Mouse (Mus musculus) forebrain, embryonic 16.5 days (tissue): ENCODE results near the gene Grn. TPM values are rescaled to one million over a fixed set of nuclear protein-coding genes. Genes with fewer than 3 reads are reported as not detected.
"Not testable (repeated sequence)": the region's sequence is repeated elsewhere in the genome, so short reads cannot be mapped to it uniquely, and the experiment has no call there.

Experiments
- ATAC-seq: fragments of 200-750 bp; cut with Nextera tagmentation; 2 replicates; pipeline ENCODE4 v1.8.0; 2017; ENCODE audit warnings: mild to moderate bottlenecking, moderate library complexity
- H3K27ac ChIP-seq: fragments of 300-500 bp; sonication (generic); 2 replicates; pipeline ENCODE4 v1.5.1; 2014; ENCODE audit warnings: low read length, control low read depth
- H3K27me3 ChIP-seq: fragments of 300-500 bp; sonication (generic); replicated peaks from 2 replicates; pipeline ENCODE4 v1.6.1; 2014; ENCODE audit warnings: low read length; ENCODE audit not compliant: control insufficient read depth, insufficient read depth
- H3K36me3 ChIP-seq: fragments of 300-500 bp; sonication (generic); 2 replicates; pipeline ENCODE4 v1.6.1; 2014; ENCODE audit not compliant: control insufficient read depth, insufficient read depth
- H3K4me1 ChIP-seq: fragments of 300-500 bp; sonication (generic); replicated peaks from 2 replicates; pipeline ENCODE4 v1.6.1; 2014; ENCODE audit warnings: low read length; ENCODE audit not compliant: control insufficient read depth, insufficient read depth
- H3K4me2 ChIP-seq: fragments of 300-500 bp; sonication (generic); 2 replicates; pipeline ENCODE4 v1.6.1; 2014; ENCODE audit warnings: mild to moderate bottlenecking, low read length, control low read depth
- H3K4me3 ChIP-seq: fragments of 300-500 bp; sonication (generic); replicated peaks from 2 replicates; pipeline ENCODE4 v1.5.1; 2014; ENCODE audit warnings: mild to moderate bottlenecking, low read length, control low read depth
- H3K9ac ChIP-seq: fragments of 300-500 bp; sonication (generic); replicated peaks from 2 replicates; pipeline ENCODE4 v1.6.1; 2014; ENCODE audit warnings: low read depth, low read length, control low read depth
- H3K9me3 ChIP-seq: fragments of 300-500 bp; sonication (generic); 2 replicates; pipeline ENCODE4 v1.6.1; 2016; ENCODE audit warnings: low read length; ENCODE audit not compliant: control insufficient read depth
- WGBS: fragments of 180-500 bp; shearing (Covaris S2); extraction: QIAGEN DNeasy Blood & Tissue Kit; methylation state at CpG from one replicate; pipeline ENCODE4 v1.1.7; 2014; 5-methylcytosine and 5-hydroxymethylcytosine counted together
- polyA plus RNA-seq: library from polyadenylated mRNA; unstranded; fragments of >200 nt; fragmentation: Nextera tagmentation; extraction: Ambion mirVana; gene quantifications from 2 replicates; pipeline ENCODE4 v1.2.1, GENCODE M21; 2015

The Grn gene
- polyA plus RNA-seq, 1 experiment from 2014 or later: 68.0 TPM

DNA sequence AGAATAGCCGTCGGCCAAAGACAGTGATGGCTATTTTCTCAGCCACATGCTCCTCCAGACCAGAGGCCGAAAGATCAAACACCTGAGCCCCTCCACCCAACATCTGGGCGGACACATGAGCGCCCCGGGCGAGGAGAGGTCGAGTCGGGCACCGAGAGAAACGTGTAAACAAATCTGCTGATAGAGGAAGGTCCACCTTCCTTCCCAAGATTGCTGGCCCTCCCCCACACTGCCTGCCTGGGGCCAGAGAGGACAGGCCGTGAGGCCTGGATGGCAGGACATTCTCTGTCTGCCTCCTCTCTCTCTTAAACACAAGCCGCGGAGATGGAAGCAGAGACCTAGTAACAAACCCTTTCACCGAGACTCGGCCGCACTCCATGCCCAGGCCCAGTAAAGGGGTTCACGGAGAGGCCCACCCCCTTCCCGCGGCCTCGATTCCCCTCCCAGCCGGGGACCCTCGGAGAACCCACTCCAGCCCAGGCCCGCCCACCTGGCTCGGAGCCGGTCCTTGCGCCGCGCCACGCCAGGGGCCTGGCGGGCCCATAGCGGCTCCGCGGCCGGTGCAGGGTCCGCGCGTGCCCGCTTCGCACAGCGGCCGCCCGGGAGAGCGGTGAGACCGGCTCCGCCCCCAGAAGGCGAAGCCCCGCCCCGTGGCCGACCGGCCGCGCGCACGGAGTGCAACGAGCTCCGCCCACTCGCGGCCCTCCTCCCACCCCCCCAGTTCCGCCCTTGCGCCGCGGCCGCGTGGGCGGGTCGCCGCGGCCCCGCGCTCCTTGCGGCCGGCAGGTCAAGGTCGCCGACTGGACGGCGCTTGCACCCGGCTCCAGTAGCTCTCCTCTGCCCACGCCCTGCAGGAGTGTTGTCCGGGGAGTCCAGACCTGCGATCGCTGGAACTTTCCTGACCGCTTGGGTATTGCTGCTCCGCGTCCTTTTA is 22.9 kb upstream of the Grn start:
- no peaks in the 10 kb centered on the region for H3K9me3 ChIP-seq
- peak overlapping the region; percentile 71 for H3K27ac ChIP-seq
- peak overlapping the region; percentile 56 for H3K4me3 ChIP-seq
- H3K4me2 ChIP-seq: peak overlapping the region; percentile 90
- peaks cover 7% of the 10 kb centered on the region for H3K36me3 ChIP-seq
- peak overlapping the region; percentile 74 for H3K9ac ChIP-seq
- peaks cover 31% of the 10 kb centered on the region for H3K4me1 ChIP-seq
- no peaks in the 10 kb centered on the region for H3K27me3 ChIP-seq
- 0% methylated on average over 74 of the region's 85 CpGs for WGBS
- ATAC-seq: peak; percentile 64

DNA sequence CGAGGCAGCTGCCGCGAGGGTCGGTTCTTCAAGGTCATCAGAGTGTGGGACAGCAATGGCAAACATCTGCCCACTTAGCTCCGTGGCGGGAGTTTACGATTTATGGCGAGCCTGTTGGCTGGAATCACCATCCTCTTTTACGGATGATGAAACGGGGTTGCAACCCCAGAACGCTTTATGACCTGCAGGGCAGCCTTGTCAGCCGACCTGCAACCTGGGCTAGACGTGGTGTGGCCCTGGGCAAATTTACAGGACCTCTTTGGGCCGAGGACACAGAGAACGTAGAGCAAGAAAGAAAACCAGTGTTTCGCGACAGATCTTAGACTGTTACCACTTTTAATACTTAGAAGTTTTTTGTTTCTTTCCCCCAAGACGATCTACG is 22.3 kb upstream of the Grn start, which contains the start of gene Slc25a39:
Slc25a39 (minus strand) TSS at position 113 of the 382 bp plus-strand sequence.
- peak within 1 kb of the TSS; percentile 71 for H3K27ac ChIP-seq
- H3K4me1 ChIP-seq: peaks cover 31% of the 10 kb centered on the region
- H3K36me3 ChIP-seq: peaks cover 2% of the 10 kb centered on the region; the same call in 1 of the 2 replicates
- H3K9ac ChIP-seq: peak within 1 kb of the TSS; percentile 74
- H3K4me3 ChIP-seq: peak within 1 kb of the TSS; percentile 56
- no peaks in the 10 kb centered on the region for H3K9me3 ChIP-seq
- ATAC-seq: no peak
- no peaks in the 10 kb centered on the region for H3K27me3 ChIP-seq
- 1% methylated on average over 19 of the region's 19 CpGs for WGBS
- peak within 1 kb of the TSS; percentile 90 for H3K4me2 ChIP-seq

DNA sequence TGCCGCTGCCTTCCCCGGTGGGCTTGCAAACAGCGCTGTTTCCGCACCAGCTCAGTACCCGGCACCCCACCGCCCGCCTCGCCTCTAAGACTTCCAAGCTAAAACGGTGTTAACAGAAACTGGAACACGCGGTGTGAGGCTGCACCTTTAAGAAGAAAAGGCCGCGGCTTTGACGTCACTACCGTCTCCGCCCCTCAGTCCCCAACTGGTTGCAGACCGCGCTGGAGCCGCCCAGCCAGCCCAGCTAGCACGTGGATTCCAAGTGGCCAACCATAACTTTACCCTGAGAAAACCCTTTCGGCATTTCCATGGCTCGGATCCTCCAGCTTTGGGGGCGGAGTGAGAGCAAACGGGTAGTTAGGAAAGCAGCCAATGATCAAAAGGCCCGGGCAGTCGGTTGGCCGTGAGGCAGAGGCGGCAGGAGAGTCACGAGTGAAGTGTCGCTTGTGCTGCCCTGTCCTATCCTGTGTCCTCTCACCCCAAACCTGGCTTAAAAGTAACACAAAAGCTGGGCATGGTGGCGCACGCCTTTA is 21.7 kb upstream of the Grn start:
- peak overlapping the region; percentile 90 for H3K4me2 ChIP-seq
- peak overlapping the region; percentile 9; the same call in 1 of the 2 replicates for H3K9ac ChIP-seq
- WGBS: 0% methylated on average over 32 of the region's 32 CpGs

DNA sequence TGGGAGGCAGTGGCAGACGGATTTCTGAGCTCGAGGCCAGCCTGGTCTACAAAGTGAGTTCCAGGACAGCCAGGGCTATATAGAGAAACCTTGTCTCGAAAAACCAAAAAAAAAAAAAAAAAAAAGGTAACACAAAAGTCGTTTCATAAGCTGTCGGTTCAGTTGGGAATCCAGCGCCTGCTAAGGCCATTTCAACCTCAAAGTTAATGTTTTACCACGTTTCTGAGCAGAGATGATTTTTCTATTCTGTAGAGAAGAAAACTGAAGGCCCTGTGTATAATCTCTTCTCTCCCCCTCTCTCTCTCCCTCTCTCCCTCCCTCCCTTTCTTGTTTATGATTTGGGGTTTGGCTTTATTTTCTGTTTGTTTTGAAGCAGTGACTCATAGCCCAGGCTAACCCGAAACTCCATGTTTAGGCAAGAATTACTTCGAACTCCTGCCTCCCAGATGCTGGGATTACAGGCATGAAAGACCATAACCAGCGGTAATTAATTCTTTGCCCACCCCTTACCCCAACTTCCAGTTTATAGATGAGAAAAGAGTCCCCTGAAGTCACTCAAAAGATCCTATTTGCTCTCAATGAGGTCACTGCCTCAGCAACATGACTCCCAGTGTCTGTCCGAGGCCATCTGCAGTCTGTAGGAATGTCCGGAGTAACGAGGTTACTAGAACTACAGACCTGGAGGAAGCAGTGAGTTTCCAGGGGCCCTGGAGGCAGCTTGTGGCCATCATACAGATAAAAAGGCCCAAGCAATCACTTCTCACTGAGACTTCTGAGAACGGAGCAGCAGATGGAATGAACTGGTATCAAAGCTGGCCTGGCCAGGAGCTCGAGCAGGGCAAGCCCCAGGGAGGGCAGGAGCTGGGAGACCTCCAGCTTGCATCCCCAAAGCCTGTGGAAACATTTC is 21.0 kb upstream of the Grn start:
- peaks cover 31% of the 10 kb centered on the region for H3K4me1 ChIP-seq
- 0 out of 2 replicates have a peak overlapping the region, but pooled peaks have one; percentile 9 for H3K9ac ChIP-seq
- ATAC-seq: no peak
- H3K4me3 ChIP-seq: peak overlapping the region; percentile 56
- no peaks in the 10 kb centered on the region for H3K9me3 ChIP-seq
- H3K27ac ChIP-seq: no peak overlapping the region; the same call in 1 of the 2 replicates
- WGBS: 40% methylated on average over 15 of the region's 15 CpGs
- H3K27me3 ChIP-seq: no peaks in the 10 kb centered on the region
- no peaks in the 10 kb centered on the region for H3K36me3 ChIP-seq
- H3K4me2 ChIP-seq: peak overlapping the region; percentile 90

More for the DNA sequence above, 21.7 kb upstream of the Grn start:
- peak overlapping the region; percentile 71 for H3K27ac ChIP-seq
- peaks cover 31% of the 10 kb centered on the region for H3K4me1 ChIP-seq
- H3K36me3 ChIP-seq: peaks cover 2% of the 10 kb centered on the region; the same call in 1 of the 2 replicates
- peak overlapping the region; percentile 56 for H3K4me3 ChIP-seq
- H3K9me3 ChIP-seq: no peaks in the 10 kb centered on the region
- H3K27me3 ChIP-seq: no peaks in the 10 kb centered on the region
- ATAC-seq: peak; percentile 96

DNA sequence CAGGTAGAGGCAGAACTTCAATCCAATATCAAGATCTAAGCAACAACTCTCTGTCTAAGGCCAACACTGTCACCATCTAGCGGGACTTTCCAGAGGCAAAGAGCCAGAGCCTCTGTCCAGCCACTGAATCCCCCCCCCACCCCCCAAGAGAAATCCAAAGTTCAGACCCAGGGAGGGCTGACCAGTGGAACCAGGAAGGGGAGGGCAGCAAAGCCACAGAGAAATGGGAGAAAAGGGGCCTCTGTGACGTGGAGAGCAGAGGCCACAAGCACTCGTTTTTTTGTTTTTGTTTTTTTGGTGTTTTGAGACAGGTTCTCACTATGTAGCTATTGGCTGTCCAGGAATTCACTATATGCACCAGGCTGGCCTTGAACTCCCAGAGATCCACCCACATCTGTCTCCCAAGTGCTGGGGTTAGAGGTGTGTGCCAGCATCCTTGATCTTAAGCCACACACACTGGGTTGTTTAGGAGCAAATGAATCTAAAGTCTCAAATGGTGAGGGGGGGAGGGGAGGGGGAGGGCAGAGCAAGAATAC is 20.3 kb upstream of the Grn start:
- WGBS: 77% methylated on average over 3 of the region's 3 CpGs

DNA sequence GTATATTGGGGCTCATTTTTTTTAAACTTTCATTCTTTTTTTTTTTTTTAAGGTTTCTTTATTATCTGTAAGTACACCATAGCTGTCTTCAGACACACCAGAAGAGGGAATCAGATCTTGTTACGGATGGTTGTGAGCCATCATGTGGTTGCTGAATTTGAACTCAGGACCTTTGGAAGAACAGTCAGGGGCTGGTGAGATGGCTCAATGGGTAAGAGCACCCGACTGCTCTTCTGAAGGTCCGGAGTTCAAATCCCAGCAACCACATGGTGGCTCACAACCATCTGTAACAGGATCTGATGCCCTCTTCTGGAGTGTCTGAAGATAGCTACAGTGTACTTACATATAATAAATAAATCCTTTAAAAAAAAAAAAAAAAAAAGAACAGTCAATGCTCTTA is 19.8 kb upstream of the Grn start:
- not testable (repeated sequence) for ATAC-seq, H3K4me3 ChIP-seq, H3K27me3 ChIP-seq, H3K9me3 ChIP-seq, H3K4me2 ChIP-seq, H3K27ac ChIP-seq, H3K9ac ChIP-seq, H3K36me3 ChIP-seq
- 91% methylated on average over 3 of the region's 3 CpGs for WGBS
- H3K4me1 ChIP-seq: peaks cover 24% of the 10 kb centered on the region

More for the DNA sequence above, 20.3 kb upstream of the Grn start:
- H3K27ac ChIP-seq: no peak overlapping the region
- ATAC-seq: no peak
- H3K9me3 ChIP-seq: no peaks in the 10 kb centered on the region
- peaks cover 27% of the 10 kb centered on the region for H3K4me1 ChIP-seq
- H3K4me3 ChIP-seq: no peak overlapping the region
- H3K4me2 ChIP-seq: no peak overlapping the region
- no peaks in the 10 kb centered on the region for H3K27me3 ChIP-seq
- no peak overlapping the region for H3K9ac ChIP-seq
- no peaks in the 10 kb centered on the region for H3K36me3 ChIP-seq

DNA sequence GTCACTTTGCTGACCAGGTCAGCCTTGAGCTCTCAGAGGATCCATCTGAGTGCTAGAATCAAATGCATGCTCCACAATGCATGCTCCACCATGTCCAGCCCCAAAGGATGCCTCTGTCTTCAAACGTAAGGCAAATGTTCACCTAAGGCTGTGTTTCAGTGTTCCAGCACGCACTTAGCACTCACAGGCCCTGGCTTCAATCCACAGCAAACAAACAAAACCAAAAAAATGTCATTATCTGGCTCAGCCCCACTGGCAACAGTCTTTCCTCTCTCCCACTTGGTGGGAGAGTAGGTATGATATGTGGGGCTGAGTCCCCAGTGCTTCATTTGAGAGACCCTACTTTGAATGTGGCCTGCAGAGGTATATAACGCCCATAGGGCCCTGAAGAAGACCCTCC is 19.1 kb upstream of the Grn start:
- Histone ChIP-seq H3K4me1 (peaks cover 17% of the 10 kb centered on the region), H3K4me2 (no peak overlapping the region), H3K27ac (no peak overlapping the region), H3K36me3 (no peaks in the 10 kb centered on the region), H3K27me3 (no peaks in the 10 kb centered on the region), H3K4me3 (no peak overlapping the region), H3K9ac (no peak overlapping the region), H3K9me3 (no peaks in the 10 kb centered on the region)
- ATAC-seq: no peak
- WGBS: 80% methylated on average over 3 of the region's 3 CpGs

DNA sequence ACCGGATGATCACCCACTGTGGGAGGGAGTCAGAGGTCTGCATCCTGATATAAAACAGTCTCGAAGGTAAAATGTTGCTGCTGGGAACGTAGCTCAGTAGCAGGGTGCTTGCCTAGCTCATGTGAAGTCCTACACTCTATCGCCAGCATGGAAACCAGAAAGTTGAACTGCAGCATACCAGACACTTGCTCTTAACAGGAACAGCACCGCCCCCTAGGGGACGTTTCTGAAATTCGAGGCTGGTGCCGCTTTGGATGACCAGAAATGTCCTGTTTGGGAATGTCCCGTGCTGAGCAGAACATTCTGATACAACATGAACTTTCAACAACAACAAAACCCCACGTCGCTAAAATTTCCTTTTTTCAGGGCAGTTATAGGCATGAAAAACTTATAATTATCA is 18.4 kb upstream of the Grn start:
- ATAC-seq: peak; percentile 15; the same call in 1 of the 2 replicates
- Histone ChIP-seq H3K36me3 (no peaks in the 10 kb centered on the region), H3K4me3 (no peak overlapping the region), H3K4me1 (peaks cover 11% of the 10 kb centered on the region), H3K27ac (no peak overlapping the region), H3K27me3 (no peaks in the 10 kb centered on the region), H3K9ac (no peak overlapping the region), H3K4me2 (no peak overlapping the region), H3K9me3 (no peaks in the 10 kb centered on the region)
- 8% methylated on average over 11 of the region's 11 CpGs for WGBS
